Mouse (Mus musculus) thymus, adult 2 months (tissue): ENCODE measurements around the gene Dnaaf5. TPM values are rescaled to one million over a fixed set of nuclear protein-coding genes. Genes with fewer than 3 reads are reported as not detected.

Experiments
- DNase-seq: peaks from one replicate; pipeline ENCODE4 v3.0.0; 2021
- H3K27ac ChIP-seq: fragments of 200-500 bp; 2 replicates; pipeline ENCODE4 v1.5.1; 2012; ENCODE audit warnings: low read length, control low read depth; ENCODE audit not compliant: control insufficient read depth, insufficient read depth
- H3K27me3 ChIP-seq: fragments of 200-500 bp; 2 replicates; pipeline ENCODE4 v1.6.1; 2012; ENCODE audit warnings: mild to moderate bottlenecking, low read length, moderate library complexity, mixed read lengths; ENCODE audit not compliant: control insufficient read depth, insufficient read depth
- H3K36me3 ChIP-seq: fragments of 200-500 bp; 2 replicates; pipeline ENCODE4 v1.6.1; 2012; ENCODE audit warnings: mild to moderate bottlenecking, low read length, moderate library complexity; ENCODE audit not compliant: control insufficient read depth, insufficient read depth
- H3K4me1 ChIP-seq: fragments of 200-500 bp; replicated peaks from 2 replicates; pipeline ENCODE4 v1.6.1; 2012; ENCODE audit warnings: low read length; ENCODE audit not compliant: control insufficient read depth, insufficient read depth
- H3K4me3 ChIP-seq: fragments of 200-500 bp; 2 replicates; pipeline ENCODE4 v1.5.1; 2012; ENCODE audit warnings: mild to moderate bottlenecking, low read length, control low read depth, moderate library complexity; ENCODE audit not compliant: control insufficient read depth, insufficient read depth
- CTCF ChIP-seq: fragments of 200-500 bp; IDR thresholded peaks from 2 replicates; pipeline ENCODE4 v1.5.1; 2012; ENCODE audit warnings: mild to moderate bottlenecking, control low read depth, low read length, moderate library complexity, borderline replicate concordance; ENCODE audit not compliant: control insufficient read depth, poor library complexity, insufficient read depth; ENCODE audit errors: extremely low read depth
- POLR2A ChIP-seq: fragments of 200-500 bp; IDR thresholded peaks from 2 replicates; pipeline ENCODE4 v1.6.1; 2012; ENCODE audit warnings: mild to moderate bottlenecking, low read length, control low read depth, moderate library complexity; ENCODE audit not compliant: control insufficient read depth, poor library complexity, insufficient read depth; ENCODE audit errors: extremely low read depth
- WGBS: fragments of 180-500 bp; shearing (Covaris S2); methylation state at CpG from one replicate; pipeline ENCODE4 v1.1.7; 2018; 5-methylcytosine and 5-hydroxymethylcytosine counted together
- polyA plus RNA-seq: library from polyadenylated mRNA; depleted of rRNA; stranded (reverse); fragments of >200 nt; gene quantifications from 2 replicates; pipeline ENCODE4 v1.2.3, GENCODE M21; 2012

Dnaaf5 gene
- polyA plus RNA-seq, 1 experiment: 50.5 TPM

GRCm38 (mm10) chr5:139174141-139174540 lies 24.1 kb downstream of the Dnaaf5 start:
- Histone ChIP-seq H3K4me3 (no peak overlapping the region), H3K36me3 (peaks cover 12% of the 10 kb centered on the region)

GRCm38 (mm10) chr5:139174556-139175547 lies 24.8 kb downstream of the Dnaaf5 start:
- H3K4me1 ChIP-seq: peaks cover 13% of the 10 kb centered on the region
- 2% methylated on average over 7 of the region's 10 CpGs for WGBS

More at GRCm38 (mm10) chr5:139174141-139174540, 24.1 kb downstream of the Dnaaf5 start:
- Histone ChIP-seq H3K27ac (no peak overlapping the region; the same call in 1 of the 2 replicates), H3K4me1 (peaks cover 13% of the 10 kb centered on the region), H3K27me3 (no peaks in the 10 kb centered on the region)
- TF ChIP-seq CTCF (no peak), POLR2A (no peak)
- no peak for DNase-seq
- WGBS: 62% methylated on average over 10 of the region's 10 CpGs

GRCm38 (mm10) chr5:139178895-139179631 lies 29.0 kb downstream of the Dnaaf5 start:
- 31% methylated on average over 11 of the region's 11 CpGs for WGBS
- peak; percentile 81 for DNase-seq

More at GRCm38 (mm10) chr5:139174556-139175547, 24.8 kb downstream of the Dnaaf5 start:
- Histone ChIP-seq H3K4me3 (no peak overlapping the region), H3K27ac (peak overlapping the region; percentile 35), H3K27me3 (no peaks in the 10 kb centered on the region), H3K36me3 (peaks cover 12% of the 10 kb centered on the region)
- DNase-seq: no peak
- TF ChIP-seq CTCF: no peak

GRCm38 (mm10) chr5:139183131-139183530 lies 33.1 kb downstream of the Dnaaf5 start:
- no peak overlapping the region for H3K27ac ChIP-seq
- H3K36me3 ChIP-seq: peaks cover 51% of the 10 kb centered on the region
- no peak for DNase-seq
- no peaks in the 10 kb centered on the region for H3K27me3 ChIP-seq
- no peak overlapping the region for H3K4me3 ChIP-seq
- WGBS: 91% methylated on average over 2 of the region's 2 CpGs
- H3K4me1 ChIP-seq: no peaks in the 10 kb centered on the region
- TF ChIP-seq CTCF (no peak), POLR2A (no peak)

More at GRCm38 (mm10) chr5:139178895-139179631, 29.0 kb downstream of the Dnaaf5 start:
- Histone ChIP-seq H3K27ac (no peak overlapping the region), H3K36me3 (peaks cover 24% of the 10 kb centered on the region; the same call in 1 of the 2 replicates), H3K4me1 (peaks cover 10% of the 10 kb centered on the region), H3K27me3 (no peaks in the 10 kb centered on the region), H3K4me3 (no peak overlapping the region)
- peak; percentile 94; the same call in 1 of the 2 replicates for TF ChIP-seq CTCF
- no peak for TF ChIP-seq POLR2A

GRCm38 (mm10) chr5:139183601-139184000 lies 33.6 kb downstream of the Dnaaf5 start:
- no peaks in the 10 kb centered on the region for H3K27me3 ChIP-seq
- peaks cover 48% of the 10 kb centered on the region for H3K36me3 ChIP-seq
- TF ChIP-seq CTCF: no peak
- no peak for TF ChIP-seq POLR2A
- no peak overlapping the region for H3K27ac ChIP-seq
- H3K4me3 ChIP-seq: no peak overlapping the region
- 97% methylated on average over 9 of the region's 9 CpGs for WGBS
- no peaks in the 10 kb centered on the region for H3K4me1 ChIP-seq
- no peak for DNase-seq

GRCm38 (mm10) chr5:139184897-139185296 lies 34.9 kb downstream of the Dnaaf5 start:
- Histone ChIP-seq H3K27ac (no peak overlapping the region), H3K36me3 (peaks cover 48% of the 10 kb centered on the region), H3K4me3 (no peak overlapping the region), H3K4me1 (no peaks in the 10 kb centered on the region), H3K27me3 (no peaks in the 10 kb centered on the region)
- no peak for DNase-seq
- TF ChIP-seq CTCF (no peak), POLR2A (no peak)
- 90% methylated on average over 4 of the region's 4 CpGs for WGBS
